Mouse (Mus musculus): ENCODE data around the gene Rgs19. TPM values are rescaled to one million over a fixed set of nuclear protein-coding genes. Genes with fewer than 3 reads are reported as not detected.

The Rgs19 gene
- polyA plus RNA-seq, 1 experiment, result 57.0 TPM

DNA sequence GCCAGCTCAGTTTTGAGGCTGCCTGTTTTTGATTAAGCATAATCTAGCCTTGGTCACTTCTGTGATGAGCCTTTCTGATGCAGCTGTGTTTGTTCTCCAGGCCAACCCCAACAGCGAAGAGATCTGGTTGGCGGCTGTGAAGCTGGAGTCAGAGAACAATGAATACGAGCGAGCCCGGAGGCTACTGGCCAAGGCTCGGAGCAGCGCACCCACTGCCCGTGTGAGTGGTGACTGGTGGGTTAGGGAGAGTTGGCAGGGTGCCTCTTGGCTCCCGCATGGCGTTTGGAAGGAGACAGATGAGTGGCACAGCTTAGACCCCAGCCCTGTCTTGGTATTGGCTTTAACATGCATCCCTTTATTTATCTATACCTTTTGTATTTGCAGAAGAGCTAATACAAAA lies 44.9 kb downstream of the Rgs19 start:
- H3K27ac ChIP-seq (ENCODE audit: insufficient read depth, low read length), result no peak overlapping the region
- no peaks in the 10 kb centered on the region for H3K4me1 ChIP-seq (ENCODE audit: control insufficient read depth, insufficient read depth, low read length)
- no peak overlapping the region for H3K4me3 ChIP-seq (ENCODE audit: insufficient read depth, low read length)
- TF ChIP-seq POLR2A (IDR thresholded peaks at IDR 0.05; ENCODE audit: extremely low read depth, insufficient read depth, low read length) (no peak), CTCF (IDR thresholded peaks at IDR 0.05; ENCODE audit: extremely low read depth, insufficient read depth, low read length) (no peak)

DNA sequence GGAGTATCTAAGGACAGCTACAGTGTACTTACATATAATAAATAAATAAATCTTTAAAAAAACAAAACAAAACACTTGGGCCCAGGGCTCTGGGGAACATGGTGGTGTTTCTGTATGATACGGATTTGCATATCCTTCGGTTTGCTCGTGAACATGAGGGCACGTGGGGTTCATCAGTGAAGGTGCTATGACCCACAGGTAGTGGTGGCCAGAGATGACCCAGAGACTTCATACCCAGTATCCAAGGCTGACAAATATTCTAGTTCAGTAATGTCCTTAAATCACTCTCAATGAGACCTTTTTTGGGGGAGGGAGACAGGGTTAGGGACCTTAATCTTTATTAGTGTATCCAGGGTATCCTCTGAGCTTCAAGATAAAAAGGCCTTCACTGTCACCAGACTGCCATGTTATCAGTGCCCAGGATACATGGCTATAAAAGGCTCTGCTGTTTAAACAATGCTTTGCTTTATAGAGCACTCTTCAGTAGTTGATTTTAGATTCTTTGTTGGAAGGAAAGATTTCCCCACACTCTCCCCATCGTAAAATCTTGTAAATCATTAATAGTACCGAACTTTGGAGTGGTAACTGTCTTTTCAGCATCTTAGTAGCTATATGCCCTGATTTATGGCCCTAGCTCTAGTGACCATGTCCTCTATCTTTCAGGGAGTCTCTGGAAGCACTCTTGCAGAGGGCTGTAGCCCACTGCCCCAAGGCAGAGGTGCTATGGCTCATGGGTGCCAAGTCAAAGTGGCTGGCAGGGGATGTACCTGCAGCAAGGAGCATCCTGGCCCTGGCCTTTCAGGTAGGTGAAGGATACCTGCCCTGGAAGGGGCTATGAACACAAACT lies 46.9 kb downstream of the Rgs19 start:
- Histone ChIP-seq H3K4me1 (ENCODE audit: control insufficient read depth, insufficient read depth, low read length) (no peaks in the 10 kb centered on the region), H3K4me3 (ENCODE audit: insufficient read depth, low read length) (no peak overlapping the region), H3K27ac (ENCODE audit: insufficient read depth, low read length) (no peak overlapping the region)
- no peak for TF ChIP-seq POLR2A (IDR thresholded peaks at IDR 0.05; ENCODE audit: extremely low read depth, insufficient read depth, low read length)
- no peak for TF ChIP-seq CTCF (IDR thresholded peaks at IDR 0.05; ENCODE audit: extremely low read depth, insufficient read depth, low read length)

DNA sequence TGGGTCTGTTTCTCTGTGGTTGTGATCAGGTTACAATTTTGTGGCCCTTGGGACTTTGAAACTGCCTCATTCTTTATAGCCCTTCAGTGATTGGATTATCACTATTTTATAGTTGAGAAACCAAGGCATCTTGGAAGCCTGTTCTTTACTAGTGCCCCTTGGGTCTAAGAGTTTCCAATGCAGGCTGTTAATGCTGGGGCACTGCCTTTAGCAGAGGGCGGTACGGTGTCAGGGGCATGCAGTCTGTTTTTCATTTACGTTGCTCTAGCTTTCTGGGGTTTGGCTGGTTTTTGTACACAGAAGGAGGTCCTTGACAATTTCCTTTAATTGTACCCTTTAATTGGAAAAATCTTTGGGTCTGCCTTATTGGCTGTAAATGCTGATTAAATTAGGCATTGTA lies 48.1 kb downstream of the Rgs19 start:
- Histone ChIP-seq H3K27ac (ENCODE audit: insufficient read depth, low read length) (no peak overlapping the region), H3K4me1 (ENCODE audit: control insufficient read depth, insufficient read depth, low read length) (no peaks in the 10 kb centered on the region), H3K4me3 (ENCODE audit: insufficient read depth, low read length) (no peak overlapping the region)
- TF ChIP-seq POLR2A (IDR thresholded peaks at IDR 0.05; ENCODE audit: extremely low read depth, insufficient read depth, low read length) (no peak), CTCF (IDR thresholded peaks at IDR 0.05; ENCODE audit: extremely low read depth, insufficient read depth, low read length) (no peak)

DNA sequence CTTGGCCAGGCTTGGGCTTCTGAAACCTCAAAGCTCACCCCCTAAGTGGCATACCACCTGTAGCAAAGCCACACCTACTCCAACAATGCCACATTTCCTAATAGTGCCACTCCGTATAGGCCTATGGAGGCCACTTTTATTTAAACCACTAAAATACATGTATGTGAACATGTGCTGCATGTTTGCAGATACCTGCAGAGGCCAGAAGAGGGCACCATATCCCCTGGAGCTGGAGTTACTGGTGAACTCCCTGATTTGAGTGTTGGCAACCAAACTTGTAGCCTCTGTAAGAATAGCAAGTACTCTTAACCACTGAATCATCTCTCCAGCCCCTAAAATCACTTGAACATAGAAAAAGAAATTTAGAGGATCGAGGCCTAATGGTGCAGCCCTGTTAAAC lies 49.4 kb downstream of the Rgs19 start:
- H3K4me3 ChIP-seq (ENCODE audit: insufficient read depth, low read length), result no peak overlapping the region
- H3K4me1 ChIP-seq (ENCODE audit: control insufficient read depth, insufficient read depth, low read length), result no peaks in the 10 kb centered on the region
- H3K27ac ChIP-seq (ENCODE audit: insufficient read depth, low read length), result no peak overlapping the region
- TF ChIP-seq CTCF (IDR thresholded peaks at IDR 0.05; ENCODE audit: extremely low read depth, insufficient read depth, low read length) (peak; percentile 60), POLR2A (IDR thresholded peaks at IDR 0.05; ENCODE audit: extremely low read depth, insufficient read depth, low read length) (no peak)

Other genes with a start within 250 kb of the Rgs19 start
- 7.5 TPM in 2 replicates for gene Zbtb46, start 234.6 kb downstream of the Rgs19 start, polyA plus RNA-seq (2012; rRNA removed)
- not detected in 2 replicates for gene Abhd16b, start 200.8 kb downstream of the Rgs19 start, polyA plus RNA-seq (2012; rRNA removed)
- 112 and 120 TPM in 2 replicates for gene Tpd52l2, start 196.8 kb downstream of the Rgs19 start, polyA plus RNA-seq (2012; rRNA removed)
- gene Dnajc5, start 173.5 kb downstream of the Rgs19 start, polyA plus RNA-seq (2012; rRNA removed), result 167 and 177 TPM in 2 replicates
- gene Uckl1, start 109.1 kb downstream of the Rgs19 start, polyA plus RNA-seq (2012; rRNA removed), result 120 and 138 TPM in 2 replicates
- 34.7 and 35.6 TPM in 2 replicates for gene Prpf6, start 102.1 kb downstream of the Rgs19 start, polyA plus RNA-seq (2012; rRNA removed)
- 64.1 and 76.1 TPM in 2 replicates for gene Zfp512b, start 101.2 kb downstream of the Rgs19 start, polyA plus RNA-seq (2012; rRNA removed)
- gene Samd10, start 94.8 kb downstream of the Rgs19 start, polyA plus RNA-seq (2012; rRNA removed), result 38.6 and 40.9 TPM in 2 replicates
- 0.21 TPM in 1 of 2 replicates, not detected in the other for gene Gm29797, start 36.9 kb downstream of the Rgs19 start, polyA plus RNA-seq (2012; rRNA removed)
- gene Sox18, start 22.3 kb downstream of the Rgs19 start, polyA plus RNA-seq (2012; rRNA removed), result 16.8 and 21.8 TPM in 2 replicates
- gene Tcea2, start 13.7 kb downstream of the Rgs19 start, polyA plus RNA-seq (2012; rRNA removed), result 195 and 212 TPM in 2 replicates
- not detected in 2 replicates for gene Lkaaear1, start 4.5 kb upstream of the Rgs19 start, polyA plus RNA-seq (2012; rRNA removed)
- gene Oprl1, start 21.0 kb upstream of the Rgs19 start, polyA plus RNA-seq (2012; rRNA removed), result 34.7 and 40.2 TPM in 2 replicates
- gene Myt1, start 69.4 kb upstream of the Rgs19 start, polyA plus RNA-seq (2012; rRNA removed), result 7.0 and 11.8 TPM in 2 replicates
- gene Pcmtd2, start 143.9 kb upstream of the Rgs19 start, polyA plus RNA-seq (2012; rRNA removed), result 71.9 and 78.3 TPM in 2 replicates
- gene Polr3k, start 170.4 kb upstream of the Rgs19 start, polyA plus RNA-seq (2012; rRNA removed), result 25.3 and 26.5 TPM in 2 replicates

Data from cortical plate, adult 2 months (tissue).